Mouse (Mus musculus): ENCODE measurements at regions not wholly inside any gene's neighbourhood (a gene's known extent, or its start where the extent isn't known, plus 50 kb on each side); places are given as distances from the start of the nearest gene placed in this dataset.
A peak's percentile ranks its signal among the peaks of the same experiment; 100 is the strongest.
"Not testable (repeated sequence)": the region's sequence is repeated elsewhere in the genome, so short reads cannot be mapped to it uniquely, and the experiment has no call there.

DNA sequence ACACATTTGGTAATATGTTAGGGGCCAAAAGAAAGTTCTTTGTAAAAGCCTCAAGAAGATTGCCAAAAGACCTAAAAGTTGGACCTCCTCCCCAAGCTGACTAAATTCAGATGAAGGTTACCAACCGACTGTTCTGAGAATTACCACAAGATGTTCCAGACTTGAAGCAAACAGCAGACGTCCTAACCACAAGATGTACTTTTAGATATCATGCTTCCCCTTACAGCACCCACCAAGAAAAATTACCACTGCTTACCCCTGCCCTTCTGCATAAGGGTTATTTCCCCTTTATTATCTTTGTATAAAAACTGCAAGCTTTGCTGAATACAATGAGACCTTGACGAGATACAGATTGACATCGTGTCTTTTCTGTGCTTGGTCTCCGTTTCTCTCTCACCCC lies 121.6 kb upstream of the Cst10 start:
- DNase-seq: no peak

DNA sequence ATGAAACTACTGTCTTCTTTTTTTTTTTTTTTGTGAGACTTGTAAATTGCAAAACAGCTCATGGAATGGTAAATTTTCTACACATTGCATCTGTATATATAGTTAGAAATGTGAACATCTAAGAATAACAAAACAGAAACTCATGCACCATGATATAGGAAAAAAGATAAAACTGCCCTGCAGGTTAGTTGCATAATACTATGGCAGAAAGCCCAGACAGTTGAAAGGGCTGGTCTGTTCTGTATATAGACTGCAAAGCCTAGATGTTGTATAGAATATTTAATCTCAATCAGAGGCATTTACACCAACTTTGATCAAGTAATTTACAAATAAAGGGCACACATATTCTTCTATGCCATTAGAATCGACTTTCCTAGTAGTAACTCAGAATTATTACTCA lies 120.7 kb upstream of the Cst10 start:
- no peak for DNase-seq

DNA sequence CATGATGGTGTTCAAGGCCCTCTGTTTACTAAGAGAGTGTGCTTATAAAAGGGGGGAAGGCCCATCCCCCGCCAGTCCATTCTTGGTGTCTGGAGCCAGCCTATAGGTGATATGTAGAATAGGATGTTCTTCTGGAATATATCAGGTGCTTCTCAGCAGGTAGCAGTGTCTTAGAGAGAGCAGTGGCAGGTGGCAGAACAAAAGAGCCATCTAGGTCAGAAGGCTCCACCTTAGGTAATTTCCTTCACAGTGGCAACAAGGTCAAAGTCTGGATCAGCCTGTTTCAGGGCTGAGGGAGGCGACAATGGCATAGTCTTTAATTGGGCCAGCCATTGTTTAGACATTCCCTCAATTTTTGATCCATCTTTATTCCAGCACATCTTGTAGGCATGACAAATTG lies 107.9 kb upstream of the Cst10 start:
- not testable (repeated sequence) for DNase-seq

DNA sequence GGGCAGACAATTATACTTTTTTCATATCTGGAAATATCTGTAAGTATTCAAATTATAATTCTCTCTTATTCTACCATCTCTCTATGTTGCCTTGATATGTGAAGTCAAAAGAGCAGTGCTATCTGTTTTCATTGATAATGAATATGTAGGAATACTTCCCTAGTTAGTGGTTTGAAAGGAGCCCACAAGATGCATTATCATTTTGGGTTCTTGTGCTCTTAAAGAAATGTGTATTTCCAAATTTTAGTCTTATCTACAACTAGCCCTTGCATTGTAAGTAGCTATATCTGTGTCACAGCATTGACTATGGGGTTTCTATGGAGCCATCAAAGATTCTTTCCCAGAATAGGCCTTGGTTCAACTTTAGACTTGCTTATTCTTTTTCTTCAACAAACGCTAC lies 99.3 kb upstream of the Cst10 start:
- DNase-seq: no peak

DNA sequence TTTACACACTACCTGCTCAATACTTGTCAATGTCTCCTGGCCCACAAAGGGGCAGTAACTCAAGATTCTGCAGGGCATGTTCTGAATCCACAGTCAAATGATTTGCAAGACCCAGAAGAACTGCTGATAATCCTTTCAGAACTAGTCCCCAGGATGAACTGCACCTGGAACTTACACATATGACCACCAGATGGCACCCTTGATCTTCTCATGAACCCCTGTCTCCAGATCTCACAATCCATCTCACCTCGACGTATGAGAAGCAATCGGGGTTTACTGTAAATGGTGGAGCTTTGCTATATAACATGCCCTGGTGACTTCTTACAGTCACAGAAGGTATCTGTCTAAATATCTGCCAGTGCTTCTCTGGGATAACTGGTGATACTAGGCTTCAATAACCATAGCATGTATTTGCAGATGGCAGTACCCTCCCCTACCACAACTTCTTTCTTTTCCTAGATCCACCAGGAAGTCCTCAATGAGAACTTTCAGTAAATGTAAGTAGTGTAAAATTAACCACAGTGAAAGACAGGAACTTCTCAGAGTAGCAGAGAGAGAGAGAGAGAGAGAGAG lies 54.5 kb upstream of the Cst10 start:
- DNase-seq: peak; percentile 19
